Mouse (Mus musculus) G1E (cell line): ENCODE measurements around the gene Ldah. TPM values are rescaled to one million over a fixed set of nuclear protein-coding genes. Genes with fewer than 3 reads are reported as not detected.
"Not testable (repeated sequence)": the region's sequence is repeated elsewhere in the genome, so short reads cannot be mapped to it uniquely, and the experiment has no call there.

Source experiments
- ATAC-seq: 2 replicates; pipeline ENCODE4 v1.8.0; 2016; ENCODE audit warnings: mild to moderate bottlenecking; ENCODE audit not compliant: insufficient number of reproducible peaks, poor library complexity, low FRiP score, severe bottlenecking; ENCODE audit errors: extremely low read depth
- DNase-seq: peaks from one replicate; pipeline ENCODE4 v3.0.0; 2012; ENCODE audit warnings: low spot score
- H3K27me3 ChIP-seq: 2 replicates; pipeline ENCODE4 v1.6.1; 2012; ENCODE audit warnings: mild to moderate bottlenecking, low read length, inconsistent platforms; ENCODE audit not compliant: insufficient read depth
- H3K36me3 ChIP-seq: replicated peaks from 2 replicates; pipeline ENCODE3; 2012; ENCODE audit warnings: mild to moderate bottlenecking, inconsistent platforms
- H3K4me1 ChIP-seq: 2 replicates; pipeline ENCODE4 v1.6.1; 2012; ENCODE audit warnings: low read depth, low read length, inconsistent platforms, mixed read lengths; ENCODE audit not compliant: insufficient read depth
- H3K4me3 ChIP-seq: 2 replicates; pipeline ENCODE4 v1.5.1; 2012; ENCODE audit warnings: low read depth, mild to moderate bottlenecking, inconsistent platforms, low read length, moderate library complexity, mixed read lengths
- H3K9me3 ChIP-seq: replicated peaks from 2 replicates; pipeline ENCODE4 v1.6.1; 2012; ENCODE audit warnings: inconsistent platforms
- CTCF ChIP-seq: IDR thresholded peaks from 2 replicates; pipeline ENCODE4 v1.5.1; 2012; ENCODE audit warnings: low read depth, low read length, inconsistent platforms, mixed read lengths
- GATA1 ChIP-seq: IDR thresholded peaks from 2 replicates; pipeline ENCODE4 v1.6.1; 2012; ENCODE audit warnings: borderline replicate concordance, low read length, inconsistent platforms, mixed read lengths
- GATA2 ChIP-seq: IDR thresholded peaks from 2 replicates; pipeline ENCODE4 v1.6.1; 2012; ENCODE audit warnings: low read depth, low read length, inconsistent platforms, borderline replicate concordance
- POLR2AphosphoS5 ChIP-seq: IDR thresholded peaks from 2 replicates; pipeline ENCODE4 v1.6.1; 2012; ENCODE audit warnings: low read depth, low read length, inconsistent platforms; ENCODE audit not compliant: insufficient replicate concordance
- TAL1 ChIP-seq: conservative IDR thresholded peaks from 2 replicates; pipeline ENCODE4 v1.6.1; 2012; ENCODE audit warnings: low read depth, low read length, inconsistent platforms, mixed read lengths
- polyA plus RNA-seq: library from polyadenylated mRNA; stranded (reverse); fragments of >175 nt; gene quantifications from 2 replicates; pipeline ENCODE4 v1.2.3, GENCODE M21; 2012
- total RNA-seq, 2 experiments: library from RNA; stranded (forward) in 1 of 2; stranded (reverse) in 1 of 2; fragments of 200-1000 nt in 1 of 2; fragments of >200 nt in 1 of 2; fragmentation: Nextera tagmentation in 1 of 2; gene quantifications; 2 replicates each; pipeline ENCODE4 v1.2.3; 2014 to 2017

Ldah gene
- total RNA-seq (2014; fragmentation: Nextera tagmentation) (not detected in 2 replicates), total RNA-seq (2017) (0.06 and 0.38 TPM in 2 replicates), polyA plus RNA-seq (not detected in 2 replicates)

- peaks cover 2% of the 10 kb centered on the region; the same call in 1 of the 2 replicates for H3K27me3 ChIP-seq
- no peak for ATAC-seq
Observed at GRCm38 (mm10) chr12:8207978-8208403, at the start of gene Ldah. Ldah (plus strand) TSS chr12:8208107.

GRCm38 (mm10) chr12:8167743-8168142 lies 40.2 kb upstream of the Ldah start:
- Histone ChIP-seq H3K4me1 (no peaks in the 10 kb centered on the region), H3K27me3 (no peaks in the 10 kb centered on the region), H3K9me3 (no peaks in the 10 kb centered on the region), H3K36me3 (no peaks in the 10 kb centered on the region), H3K4me3 (no peak overlapping the region)
- DNase-seq: no peak
- TF ChIP-seq TAL1 (no peak), GATA1 (no peak), GATA2 (no peak), CTCF (no peak), POLR2AphosphoS5 (no peak)
- no peak for ATAC-seq

More at GRCm38 (mm10) chr12:8207978-8208403, at the start of gene Ldah:
- H3K4me1 ChIP-seq: no peaks in the 10 kb centered on the region
- no peak for DNase-seq
- no peak within 1 kb of the TSS for H3K4me3 ChIP-seq
- no peaks in the 10 kb centered on the region for H3K36me3 ChIP-seq
- peaks cover 5% of the 10 kb centered on the region for H3K9me3 ChIP-seq
- TF ChIP-seq CTCF (no peak), TAL1 (no peak), GATA2 (no peak), GATA1 (no peak), POLR2AphosphoS5 (no peak)

GRCm38 (mm10) chr12:8180921-8181320 lies 27.0 kb upstream of the Ldah start:
- Histone ChIP-seq H3K36me3 (no peaks in the 10 kb centered on the region), H3K9me3 (no peaks in the 10 kb centered on the region), H3K4me3 (no peak overlapping the region), H3K27me3 (no peaks in the 10 kb centered on the region), H3K4me1 (no peaks in the 10 kb centered on the region)
- no peak for TF ChIP-seq GATA1
- DNase-seq (no peak), ATAC-seq (no peak)

- ATAC-seq (no peak), DNase-seq (no peak)
- H3K9me3 ChIP-seq: no peaks in the 10 kb centered on the region
- no peaks in the 10 kb centered on the region for H3K27me3 ChIP-seq
- no peaks in the 10 kb centered on the region for H3K4me1 ChIP-seq
- no peaks in the 10 kb centered on the region for H3K36me3 ChIP-seq
- TF ChIP-seq POLR2AphosphoS5 (no peak), GATA2 (no peak), GATA1 (no peak), TAL1 (no peak), CTCF (no peak)
- H3K4me3 ChIP-seq: no peak overlapping the region
Observed at GRCm38 (mm10) chr12:8181744-8182143, 26.2 kb upstream of the Ldah start.

GRCm38 (mm10) chr12:8184518-8184917 lies 23.4 kb upstream of the Ldah start:
- TF ChIP-seq GATA1 (no peak), TAL1 (no peak), GATA2 (no peak), POLR2AphosphoS5 (no peak), CTCF (no peak)
- Histone ChIP-seq H3K27me3 (no peaks in the 10 kb centered on the region), H3K9me3 (0 out of 2 replicates have a peak, but pooled peaks cover 2% of the 10 kb centered on the region), H3K36me3 (no peaks in the 10 kb centered on the region), H3K4me1 (no peaks in the 10 kb centered on the region), H3K4me3 (no peak overlapping the region)
- ATAC-seq (no peak), DNase-seq (no peak)

GRCm38 (mm10) chr12:8188161-8188560 lies 19.7 kb upstream of the Ldah start:
- H3K27me3 ChIP-seq: no peaks in the 10 kb centered on the region
- no peaks in the 10 kb centered on the region for H3K4me1 ChIP-seq
- no peaks in the 10 kb centered on the region for H3K36me3 ChIP-seq
- no peak for TF ChIP-seq GATA2
- no peak for TF ChIP-seq TAL1
- no peak for TF ChIP-seq GATA1
- TF ChIP-seq CTCF: no peak
- no peak for TF ChIP-seq POLR2AphosphoS5
- no peak overlapping the region for H3K4me3 ChIP-seq
- ATAC-seq (no peak), DNase-seq (no peak)
- H3K9me3 ChIP-seq: 0 out of 2 replicates have a peak, but pooled peaks cover 2% of the 10 kb centered on the region

- not testable (repeated sequence) for H3K4me1 ChIP-seq, H3K9me3 ChIP-seq, ATAC-seq, H3K36me3 ChIP-seq, H3K4me3 ChIP-seq, H3K27me3 ChIP-seq, DNase-seq
Observed at GRCm38 (mm10) chr12:8188796-8189535, 18.9 kb upstream of the Ldah start.
